Mouse (Mus musculus): ENCODE results near the gene Bnc2. TPM values are rescaled to one million over a fixed set of nuclear protein-coding genes. Genes with fewer than 3 reads are reported as not detected.

Bnc2 gene
- polyA plus RNA-seq, 1 experiment, result 0.88 TPM

GRCm38 (mm10) chr4:84528886-84529789 is 145.9 kb downstream of the Bnc2 start:
- WGBS, result 91% methylated on average over 11 of the region's 11 CpGs
- DNase-seq (ENCODE audit: low read depth in 1 of 2, low spot score in 2 of 2), result no peak
- H3K36me3 ChIP-seq (ENCODE audit: control insufficient read depth, insufficient read depth, low read length), result no peaks in the 10 kb centered on the region
- H3K27ac ChIP-seq (ENCODE audit: insufficient read depth, low read length), result no peak overlapping the region
- no peaks in the 10 kb centered on the region for H3K27me3 ChIP-seq (ENCODE audit: control insufficient read depth, insufficient read depth, low read length)
- H3K4me3 ChIP-seq (ENCODE audit: extremely low read depth, insufficient read depth, insufficient read length), result no peak overlapping the region; the same call in 1 of the 2 replicates
- TF ChIP-seq CTCF (IDR thresholded peaks at IDR 0.05; ENCODE audit: extremely low read depth, insufficient read depth, insufficient read length, insufficient replicate concordance) (no peak), POLR2A (IDR thresholded peaks at IDR 0.05; ENCODE audit: low read depth, low read length) (no peak)
- no peaks in the 10 kb centered on the region for H3K4me1 ChIP-seq (ENCODE audit: control insufficient read depth, insufficient read depth, insufficient read length)

- WGBS, result 89% methylated on average over 2 of the region's 2 CpGs
- H3K4me1 ChIP-seq (ENCODE audit: control insufficient read depth, insufficient read depth, insufficient read length), result no peaks in the 10 kb centered on the region
- no peak for TF ChIP-seq CTCF (IDR thresholded peaks at IDR 0.05; ENCODE audit: extremely low read depth, insufficient read depth, insufficient read length, insufficient replicate concordance)
- TF ChIP-seq POLR2A (IDR thresholded peaks at IDR 0.05; ENCODE audit: low read depth, low read length), result no peak
Measured at GRCm38 (mm10) chr4:84528358-84528757, 146.7 kb downstream of the Bnc2 start.

GRCm38 (mm10) chr4:84527066-84527933 is 147.8 kb downstream of the Bnc2 start:
- Histone ChIP-seq H3K36me3 (ENCODE audit: control insufficient read depth, insufficient read depth, low read length) (no peaks in the 10 kb centered on the region), H3K4me1 (ENCODE audit: control insufficient read depth, insufficient read depth, insufficient read length) (no peaks in the 10 kb centered on the region), H3K27me3 (ENCODE audit: control insufficient read depth, insufficient read depth, low read length) (no peaks in the 10 kb centered on the region), H3K4me3 (ENCODE audit: extremely low read depth, insufficient read depth, insufficient read length) (no peak overlapping the region), H3K27ac (ENCODE audit: insufficient read depth, low read length) (no peak overlapping the region)
- TF ChIP-seq CTCF (IDR thresholded peaks at IDR 0.05; ENCODE audit: extremely low read depth, insufficient read depth, insufficient read length, insufficient replicate concordance), result no peak
- TF ChIP-seq POLR2A (IDR thresholded peaks at IDR 0.05; ENCODE audit: low read depth, low read length), result no peak
- DNase-seq (ENCODE audit: low read depth in 1 of 2, low spot score in 2 of 2), result no peak
- WGBS, result 54% methylated on average over 15 of the region's 15 CpGs

More at GRCm38 (mm10) chr4:84528358-84528757, 146.7 kb downstream of the Bnc2 start:
- H3K27me3 ChIP-seq (ENCODE audit: control insufficient read depth, insufficient read depth, low read length), result no peaks in the 10 kb centered on the region
- H3K36me3 ChIP-seq (ENCODE audit: control insufficient read depth, insufficient read depth, low read length), result no peaks in the 10 kb centered on the region
- H3K4me3 ChIP-seq (ENCODE audit: extremely low read depth, insufficient read depth, insufficient read length), result no peak overlapping the region
- H3K27ac ChIP-seq (ENCODE audit: insufficient read depth, low read length), result no peak overlapping the region
- DNase-seq (ENCODE audit: low read depth in 1 of 2, low spot score in 2 of 2), result no peak

GRCm38 (mm10) chr4:84523651-84524221 is 151.3 kb downstream of the Bnc2 start:
- Histone ChIP-seq H3K4me1 (ENCODE audit: control insufficient read depth, insufficient read depth, insufficient read length) (no peaks in the 10 kb centered on the region), H3K36me3 (ENCODE audit: control insufficient read depth, insufficient read depth, low read length) (no peaks in the 10 kb centered on the region), H3K27ac (ENCODE audit: insufficient read depth, low read length) (no peak overlapping the region), H3K4me3 (ENCODE audit: extremely low read depth, insufficient read depth, insufficient read length) (no peak overlapping the region), H3K27me3 (ENCODE audit: control insufficient read depth, insufficient read depth, low read length) (no peaks in the 10 kb centered on the region)
- WGBS, result 75% methylated on average over 4 of the region's 4 CpGs
- TF ChIP-seq POLR2A (IDR thresholded peaks at IDR 0.05; ENCODE audit: low read depth, low read length) (no peak), CTCF (IDR thresholded peaks at IDR 0.05; ENCODE audit: extremely low read depth, insufficient read depth, insufficient read length, insufficient replicate concordance) (no peak)
- DNase-seq (ENCODE audit: low read depth in 1 of 2, low spot score in 2 of 2), result no peak

GRCm38 (mm10) chr4:84523211-84523610 is 151.9 kb downstream of the Bnc2 start:
- 73% methylated on average over 5 of the region's 5 CpGs for WGBS
- H3K36me3 ChIP-seq (ENCODE audit: control insufficient read depth, insufficient read depth, low read length), result no peaks in the 10 kb centered on the region
- H3K4me1 ChIP-seq (ENCODE audit: control insufficient read depth, insufficient read depth, insufficient read length), result no peaks in the 10 kb centered on the region
- no peak for DNase-seq (ENCODE audit: low read depth in 1 of 2, low spot score in 2 of 2)
- no peak overlapping the region for H3K27ac ChIP-seq (ENCODE audit: insufficient read depth, low read length)
- TF ChIP-seq CTCF (IDR thresholded peaks at IDR 0.05; ENCODE audit: extremely low read depth, insufficient read depth, insufficient read length, insufficient replicate concordance) (no peak), POLR2A (IDR thresholded peaks at IDR 0.05; ENCODE audit: low read depth, low read length) (no peak)
- no peak overlapping the region for H3K4me3 ChIP-seq (ENCODE audit: extremely low read depth, insufficient read depth, insufficient read length)
- H3K27me3 ChIP-seq (ENCODE audit: control insufficient read depth, insufficient read depth, low read length), result no peaks in the 10 kb centered on the region

GRCm38 (mm10) chr4:84521562-84521961 is 153.5 kb downstream of the Bnc2 start:
- no peak for TF ChIP-seq POLR2A (IDR thresholded peaks at IDR 0.05; ENCODE audit: low read depth, low read length)
- TF ChIP-seq CTCF (IDR thresholded peaks at IDR 0.05; ENCODE audit: extremely low read depth, insufficient read depth, insufficient read length, insufficient replicate concordance), result no peak
- no peaks in the 10 kb centered on the region for H3K27me3 ChIP-seq (ENCODE audit: control insufficient read depth, insufficient read depth, low read length)
- no peak for DNase-seq (ENCODE audit: low read depth in 1 of 2, low spot score in 2 of 2)
- H3K4me3 ChIP-seq (ENCODE audit: extremely low read depth, insufficient read depth, insufficient read length), result no peak overlapping the region
- H3K36me3 ChIP-seq (ENCODE audit: control insufficient read depth, insufficient read depth, low read length), result no peaks in the 10 kb centered on the region
- H3K27ac ChIP-seq (ENCODE audit: insufficient read depth, low read length), result no peak overlapping the region
- no peaks in the 10 kb centered on the region for H3K4me1 ChIP-seq (ENCODE audit: control insufficient read depth, insufficient read depth, insufficient read length)
- 83% methylated on average over 5 of the region's 5 CpGs for whole genome bisulfite sequencing
